Mouse (Mus musculus): ENCODE data around the gene Klf15.

- no peak for TF ChIP-seq CTCF (conservative IDR thresholded peaks at IDR 0.05; ENCODE audit: low read length)
- no peak for TF ChIP-seq POU5F1 (IDR thresholded peaks at IDR 0.05; ENCODE audit: borderline replicate concordance, low read length)
These were observed 8.6 kb upstream of the Klf15 start for GRCm38 (mm10) chr6:90453751-90454150.

All from E14TG2a.4 (cell line).